Mouse (Mus musculus) midbrain, postnatal 0 days (tissue): Measurements from ENCODE around the gene Stard5. TPM values are rescaled to one million over a fixed set of nuclear protein-coding genes. Genes with fewer than 3 reads are reported as not detected.
A peak's percentile ranks its signal among the peaks of the same experiment; 100 is the strongest.

Source experiments
- ATAC-seq: fragments of 200-750 bp; cut with Nextera tagmentation; 2 replicates; pipeline ENCODE4 v1.8.0; 2017; ENCODE audit warnings: moderate number of reproducible peaks, mild to moderate bottlenecking, moderate TSS enrichment, moderate library complexity; ENCODE audit not compliant: low FRiP score
- DNase-seq: peaks from one replicate; pipeline ENCODE4 v3.0.0-alpha.2; 2015; ENCODE audit warnings: low spot score
- H3K27ac ChIP-seq: fragments of 300-500 bp; sonication (generic); 2 replicates; pipeline ENCODE4 v1.5.1; 2014; ENCODE audit warnings: low read depth, mild to moderate bottlenecking, low read length, mixed read lengths
- H3K27me3 ChIP-seq: fragments of 300-500 bp; sonication (generic); 2 replicates; pipeline ENCODE4 v1.6.1; 2014; ENCODE audit warnings: low read length, control low read depth, mixed read lengths; ENCODE audit not compliant: insufficient read depth
- H3K36me3 ChIP-seq: fragments of 300-500 bp; sonication (generic); 2 replicates; pipeline ENCODE4 v1.6.1; 2014; ENCODE audit warnings: low read length, control low read depth, mixed read lengths; ENCODE audit not compliant: insufficient read depth
- H3K4me1 ChIP-seq: fragments of 300-500 bp; sonication (generic); 2 replicates; pipeline ENCODE4 v1.6.1; 2014; ENCODE audit warnings: mild to moderate bottlenecking, control low read depth, antibody characterized with exemption, low read length, mixed read lengths; ENCODE audit not compliant: insufficient read depth
- H3K4me2 ChIP-seq: fragments of 300-500 bp; sonication (generic); 2 replicates; pipeline ENCODE4 v1.6.1; 2014; ENCODE audit warnings: low read depth, mild to moderate bottlenecking, low read length, mixed read lengths; ENCODE audit not compliant: poor library complexity, severe bottlenecking
- H3K4me3 ChIP-seq: fragments of 300-500 bp; sonication (generic); 2 replicates; pipeline ENCODE4 v1.5.1; 2014; ENCODE audit warnings: low read depth, mild to moderate bottlenecking, low read length, moderate library complexity
- H3K9ac ChIP-seq: fragments of 300-500 bp; sonication (generic); replicated peaks from 2 replicates; pipeline ENCODE4 v1.6.1; 2014; ENCODE audit warnings: mild to moderate bottlenecking, low read length, moderate library complexity, mixed read lengths; ENCODE audit not compliant: poor library complexity, severe bottlenecking
- H3K9me3 ChIP-seq: fragments of 300-500 bp; sonication (generic); 2 replicates; pipeline ENCODE4 v1.6.1; 2016; ENCODE audit warnings: low read length, control low read depth
- CTCF ChIP-seq: IDR thresholded peaks from 2 replicates; pipeline ENCODE4 v1.5.1; 2016; ENCODE audit warnings: antibody characterized with exemption, mild to moderate bottlenecking
- WGBS: fragments of 180-500 bp; shearing (Covaris S2); extraction: QIAGEN DNeasy Blood & Tissue Kit; methylation state at CpG from one replicate; pipeline ENCODE4 v1.1.7; 2014; 5-methylcytosine and 5-hydroxymethylcytosine counted together
- polyA plus RNA-seq: library from polyadenylated mRNA; unstranded; fragments of >200 nt; fragmentation: Nextera tagmentation; extraction: Ambion mirVana; gene quantifications from 2 replicates; pipeline ENCODE4 v1.2.1, GENCODE M21; 2015
- total RNA-seq: library from RNA; depleted of rRNA; stranded (reverse); fragments of >200 nt; gene quantifications from 2 replicates; pipeline ENCODE4 v1.2.3, GENCODE M21; 2014

Gene Stard5
- total and polyA plus RNA-seq, 2 experiments from 2014 or later, result 4.3 to 6.8 TPM

DNA sequence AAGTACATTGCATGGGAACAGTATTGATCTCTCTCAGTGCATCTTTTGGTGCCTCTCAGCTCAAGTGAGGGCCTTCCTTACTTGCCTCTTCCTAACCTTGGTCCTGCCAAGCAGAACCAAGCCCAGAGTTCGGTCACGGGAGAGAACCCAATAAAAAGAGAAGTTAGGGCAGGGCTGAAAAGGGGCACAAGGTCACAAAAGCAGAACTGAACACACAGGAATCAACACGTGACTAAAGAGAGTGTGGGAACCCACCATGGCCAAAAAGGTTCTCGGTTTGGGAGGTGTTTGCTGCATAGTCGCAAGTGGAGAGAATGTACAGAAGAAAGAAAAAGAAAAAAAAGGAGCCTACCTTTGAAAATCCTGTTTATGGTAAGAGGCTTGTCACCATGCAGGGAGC is 13.7 kb downstream of the Stard5 start:
- Histone ChIP-seq H3K36me3 (no peaks in the 10 kb centered on the region; the same call in 1 of the 2 replicates), H3K27me3 (no peaks in the 10 kb centered on the region), H3K4me1 (no peaks in the 10 kb centered on the region), H3K9ac (no peak overlapping the region), H3K27ac (no peak overlapping the region), H3K4me3 (no peak overlapping the region), H3K4me2 (no peak overlapping the region), H3K9me3 (no peaks in the 10 kb centered on the region)
- TF ChIP-seq CTCF, result no peak
- WGBS, result 84% methylated on average over 5 of the region's 5 CpGs
- no peak for ATAC-seq
- no peak for DNase-seq

DNA sequence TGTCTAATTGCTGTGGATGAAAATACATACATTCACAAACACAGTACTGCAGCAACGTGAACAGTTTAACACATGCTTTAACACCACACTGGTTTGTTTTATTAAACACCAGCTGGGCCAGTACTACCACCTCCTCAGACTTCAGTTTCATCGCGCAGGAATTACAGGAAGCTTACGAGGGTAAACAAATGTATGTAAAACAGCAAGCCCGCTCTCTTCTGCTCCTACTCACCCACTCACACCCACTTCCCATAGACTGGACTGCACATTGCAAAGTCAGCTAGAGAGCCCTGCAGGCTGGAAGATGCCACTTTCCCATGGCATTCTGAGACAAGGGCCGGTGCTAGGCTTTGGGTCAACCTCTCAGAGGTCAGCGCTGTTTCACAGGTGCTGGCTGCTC is 17.0 kb downstream of the Stard5 start:
- Histone ChIP-seq H3K36me3 (no peaks in the 10 kb centered on the region), H3K4me2 (no peak overlapping the region), H3K27ac (no peak overlapping the region), H3K9me3 (no peaks in the 10 kb centered on the region), H3K4me3 (no peak overlapping the region), H3K4me1 (no peaks in the 10 kb centered on the region), H3K9ac (no peak overlapping the region), H3K27me3 (no peaks in the 10 kb centered on the region)
- ATAC-seq (no peak), DNase-seq (no peak)
- 85% methylated on average over 7 of the region's 7 CpGs for WGBS
- TF ChIP-seq CTCF, result no peak

- TF ChIP-seq CTCF, result no peak
These were observed 18.9 kb downstream of the Stard5 start for GRCm38 (mm10) chr7:83650638-83651037.

GRCm38 (mm10) chr7:83652498-83652897 is 20.7 kb downstream of the Stard5 start:
- WGBS, result 83% methylated on average over 5 of the region's 5 CpGs
- H3K4me3 ChIP-seq, result no peak overlapping the region

More at GRCm38 (mm10) chr7:83650638-83651037, 18.9 kb downstream of the Stard5 start:
- Histone ChIP-seq H3K9me3 (no peaks in the 10 kb centered on the region), H3K36me3 (no peaks in the 10 kb centered on the region), H3K27ac (no peak overlapping the region), H3K4me3 (no peak overlapping the region), H3K4me2 (no peak overlapping the region), H3K27me3 (no peaks in the 10 kb centered on the region), H3K9ac (no peak overlapping the region), H3K4me1 (no peaks in the 10 kb centered on the region)
- 88% methylated on average over 5 of the region's 5 CpGs for WGBS
- ATAC-seq (no peak), DNase-seq (no peak)

DNA sequence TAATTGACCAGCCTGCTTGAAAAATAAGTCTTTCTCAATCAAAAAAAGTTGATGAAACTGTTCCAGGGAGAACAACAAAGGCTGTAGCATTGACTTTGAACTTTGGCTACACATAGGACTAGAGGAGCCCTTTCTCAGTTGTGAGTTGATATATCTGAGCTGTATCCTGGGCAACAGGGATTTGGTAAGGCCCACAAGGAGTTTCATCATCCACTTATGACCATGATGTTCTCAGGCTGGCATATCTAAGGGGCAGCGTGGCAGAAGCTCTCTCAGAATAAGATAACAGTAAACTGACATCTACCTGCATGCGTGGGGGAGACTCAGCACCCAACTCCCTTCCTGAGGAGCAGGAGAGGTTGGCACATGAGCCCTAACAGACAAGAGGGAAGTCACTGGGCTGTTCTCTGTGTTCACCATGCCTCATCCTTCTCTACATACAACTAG is 21.9 kb downstream of the Stard5 start:
- H3K4me2 ChIP-seq, result no peak overlapping the region
- no peak for ATAC-seq
- H3K27ac ChIP-seq, result no peak overlapping the region
- H3K4me3 ChIP-seq, result no peak overlapping the region
- no peaks in the 10 kb centered on the region for H3K9me3 ChIP-seq
- H3K27me3 ChIP-seq, result no peaks in the 10 kb centered on the region
- no peak for TF ChIP-seq CTCF
- H3K4me1 ChIP-seq, result no peaks in the 10 kb centered on the region
- no peaks in the 10 kb centered on the region for H3K36me3 ChIP-seq
- WGBS, result 92% methylated on average over 2 of the region's 2 CpGs
- DNase-seq, result no peak
- no peak overlapping the region for H3K9ac ChIP-seq

More at GRCm38 (mm10) chr7:83652498-83652897, 20.7 kb downstream of the Stard5 start:
- Histone ChIP-seq H3K27me3 (no peaks in the 10 kb centered on the region), H3K9ac (no peak overlapping the region), H3K4me2 (no peak overlapping the region), H3K9me3 (no peaks in the 10 kb centered on the region), H3K27ac (no peak overlapping the region), H3K36me3 (no peaks in the 10 kb centered on the region), H3K4me1 (no peaks in the 10 kb centered on the region)
- DNase-seq, result no peak
- 0 out of 2 replicates have a peak, but pooled peaks have one; percentile 11 for TF ChIP-seq CTCF
- ATAC-seq, result no peak

DNA sequence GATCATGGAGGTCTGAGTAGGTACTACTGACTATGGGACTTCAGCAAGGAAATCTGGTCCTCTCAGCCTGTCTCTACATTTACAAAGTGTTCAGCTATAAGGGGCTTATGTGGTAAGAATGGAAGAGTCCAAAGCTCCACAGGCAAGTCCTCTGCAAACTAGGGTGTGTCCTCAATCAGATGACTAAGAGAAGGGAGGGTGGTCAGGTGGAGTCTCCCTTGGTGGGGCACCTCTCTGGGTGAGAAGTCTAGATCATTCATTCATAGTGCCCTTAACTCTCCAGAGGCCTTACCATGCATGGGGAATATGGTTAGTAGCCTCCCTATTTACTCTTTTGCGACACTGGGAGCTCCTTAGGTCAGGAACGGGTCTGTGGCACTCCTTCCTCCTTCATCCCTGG is 22.4 kb downstream of the Stard5 start:
- DNase-seq, result no peak
- no peaks in the 10 kb centered on the region for H3K36me3 ChIP-seq
- no peaks in the 10 kb centered on the region for H3K27me3 ChIP-seq
- no peak overlapping the region for H3K4me2 ChIP-seq
- H3K4me1 ChIP-seq, result no peaks in the 10 kb centered on the region
- H3K9ac ChIP-seq, result no peak overlapping the region
- ATAC-seq, result no peak
- H3K4me3 ChIP-seq, result no peak overlapping the region
- H3K9me3 ChIP-seq, result no peaks in the 10 kb centered on the region
- 81% methylated on average over 2 of the region's 2 CpGs for WGBS
- H3K27ac ChIP-seq, result no peak overlapping the region
- no peak for TF ChIP-seq CTCF
